Mouse (Mus musculus): ENCODE measurements at regions not wholly inside any gene's neighbourhood (a gene's known extent, or its start where the extent isn't known, plus 50 kb on each side); places are given as distances from the start of the nearest gene placed in this dataset.
A peak's percentile ranks its signal among the peaks of the same experiment; 100 is the strongest.

GRCm38 (mm10) chr17:49149896-49150295 is 217.7 kb downstream of the Lrfn2 start:
- DNase-seq (ENCODE audit: low read depth, low spot score), result no peak

GRCm38 (mm10) chr17:49150971-49151422 is 218.8 kb downstream of the Lrfn2 start:
- DNase-seq (ENCODE audit: low read depth, low spot score), result no peak

- no peak for DNase-seq (ENCODE audit: low read depth, low spot score)
Observed at GRCm38 (mm10) chr17:49153994-49154393, 221.8 kb downstream of the Lrfn2 start.

- DNase-seq (ENCODE audit: low read depth, low spot score), result no peak
Observed at GRCm38 (mm10) chr17:49155001-49155515, 222.9 kb downstream of the Lrfn2 start.

GRCm38 (mm10) chr17:49157586-49157985 is 225.4 kb downstream of the Lrfn2 start:
- no peak for DNase-seq (ENCODE audit: low read depth, low spot score)

- peak; percentile 9 for DNase-seq (ENCODE audit: low read depth, low spot score)
Observed at GRCm38 (mm10) chr17:49171252-49172047, 239.3 kb downstream of the Lrfn2 start.

GRCm38 (mm10) chr17:49172052-49172799 is 240.0 kb downstream of the Lrfn2 start:
- peak; percentile 3 for DNase-seq (ENCODE audit: low read depth, low spot score)

GRCm38 (mm10) chr17:49172800-49173150 is 240.6 kb downstream of the Lrfn2 start:
- DNase-seq (ENCODE audit: low read depth, low spot score), result peak; percentile 33

GRCm38 (mm10) chr17:49177966-49178731 is 246.0 kb downstream of the Lrfn2 start:
- DNase-seq (ENCODE audit: low read depth, low spot score), result no peak

GRCm38 (mm10) chr17:49182485-49182884 is 245.7 kb upstream of the Mocs1 start:
- DNase-seq (ENCODE audit: low read depth, low spot score), result peak; percentile 74

GRCm38 (mm10) chr17:49183917-49184316 is 244.2 kb upstream of the Mocs1 start:
- no peak for DNase-seq (ENCODE audit: low read depth, low spot score)

GRCm38 (mm10) chr17:49185052-49185612 is 243.0 kb upstream of the Mocs1 start:
- DNase-seq (ENCODE audit: low read depth, low spot score), result no peak

GRCm38 (mm10) chr17:49189765-49190164 is 238.4 kb upstream of the Mocs1 start:
- DNase-seq (ENCODE audit: low read depth, low spot score), result peak; percentile 73

GRCm38 (mm10) chr17:49190337-49190736 is 237.8 kb upstream of the Mocs1 start:
- DNase-seq (ENCODE audit: low read depth, low spot score), result no peak

- DNase-seq (ENCODE audit: low read depth, low spot score), result no peak
Observed at GRCm38 (mm10) chr17:49196046-49196684, 232.0 kb upstream of the Mocs1 start.

- DNase-seq (ENCODE audit: low read depth, low spot score), result no peak
Observed at GRCm38 (mm10) chr17:49201495-49201894, 226.7 kb upstream of the Mocs1 start.

GRCm38 (mm10) chr17:49205095-49205494 is 223.1 kb upstream of the Mocs1 start:
- DNase-seq (ENCODE audit: low read depth, low spot score), result no peak

- peak; percentile 11 for DNase-seq (ENCODE audit: low read depth, low spot score)
Observed at GRCm38 (mm10) chr17:49205564-49205963, 222.6 kb upstream of the Mocs1 start.

GRCm38 (mm10) chr17:49206708-49207107 is 221.5 kb upstream of the Mocs1 start:
- peak; percentile 84 for DNase-seq (ENCODE audit: low read depth, low spot score)

GRCm38 (mm10) chr17:49208315-49208820 is 219.8 kb upstream of the Mocs1 start:
- peak; percentile 53 for DNase-seq (ENCODE audit: low read depth, low spot score)

- DNase-seq (ENCODE audit: low read depth, low spot score), result no peak
Observed at GRCm38 (mm10) chr17:49212918-49213317, 215.2 kb upstream of the Mocs1 start.
